Comparison of ENCODE assay signal across 8 mouse cellular contexts in genomic region chr9:20887704-20888385, GRCm38 (mm10). TPM values are rescaled to one million over a fixed set of nuclear protein-coding genes. Genes with fewer than 3 reads are reported as not detected.
A peak's percentile ranks its signal among the peaks of the same experiment; 100 is the strongest.
DNase-seq lines count a peak whose midpoint lies in the region; ATAC-seq and TF ChIP-seq lines count a peak whose summit lies in the region.

Gene Ppan (plus strand): TSS chr9:20888175.

- H3K9me3 ChIP-seq in erythroblast, embryonic 14.5 days (ENCODE audit: control insufficient read depth, low read length) = peaks cover 8% of the 10 kb centered on the region; the same call in 1 of the 2 replicates
- no peaks in the 10 kb centered on the region for H3K9me3 ChIP-seq in heart, embryonic 11.5 days (replicated peaks; ENCODE audit: control insufficient read depth, low read length)
- no peaks in the 10 kb centered on the region for H3K9me3 ChIP-seq in kidney, embryonic 16.5 days (ENCODE audit: low read length)

- peak within 1 kb of the TSS; percentile 98 for H3ac ChIP-seq in C2C12 (ENCODE audit: control insufficient read depth, insufficient read length, low read depth)
- H3ac ChIP-seq in myocyte (ENCODE audit: control insufficient read depth, insufficient read length) = peak within 1 kb of the TSS; percentile 79

- H3K27ac ChIP-seq in heart, embryonic 11.5 days (ENCODE audit: low read depth, low read length) = peak within 1 kb of the TSS; percentile 94
- peak within 1 kb of the TSS; percentile 89 for H3K27ac ChIP-seq in kidney, embryonic 16.5 days (ENCODE audit: low read length)
- peak within 1 kb of the TSS; percentile 14 for H3K27ac ChIP-seq in liver, adult 2 months (replicated peaks; ENCODE audit: insufficient read depth, low read depth, low read length)

- H3K9ac ChIP-seq in heart, embryonic 11.5 days (ENCODE audit: low read depth, low read length) = peak within 1 kb of the TSS; percentile 91
- H3K9ac ChIP-seq in kidney, embryonic 16.5 days (replicated peaks; ENCODE audit: low read length) = peak within 1 kb of the TSS; percentile 92
- H3K9ac ChIP-seq in liver, adult 2 months (ENCODE audit: low read depth, low read length) = peak within 1 kb of the TSS; percentile 83

- H3K36me3 ChIP-seq in C2C12 (ENCODE audit: control insufficient read depth, insufficient read depth) (peaks cover 37% of the 10 kb centered on the region), myocyte (ENCODE audit: control insufficient read depth, insufficient read depth) (peaks cover 25% of the 10 kb centered on the region)
- H3K36me3 ChIP-seq in erythroblast, embryonic 14.5 days (ENCODE audit: control insufficient read depth) = peaks cover 37% of the 10 kb centered on the region
- H3K36me3 ChIP-seq in heart, embryonic 11.5 days (ENCODE audit: control insufficient read depth, insufficient read depth, low read length) = peaks cover 34% of the 10 kb centered on the region
- peaks cover 32% of the 10 kb centered on the region for H3K36me3 ChIP-seq in kidney, embryonic 16.5 days (ENCODE audit: insufficient read depth, low read length)
- peaks cover 10% of the 10 kb centered on the region for H3K36me3 ChIP-seq in liver, adult 2 months (ENCODE audit: control insufficient read depth, insufficient read depth, low read length)
- no peaks in the 10 kb centered on the region; the same call in none of the 2 replicates for H3K36me3 ChIP-seq in splenic B cell, adult 2 months (ENCODE audit: control insufficient read depth, insufficient read depth, low read length, poor library complexity, severe bottlenecking)

- H3K79me3 ChIP-seq in C2C12 (ENCODE audit: low read depth) = peaks cover 22% of the 10 kb centered on the region

- peaks cover 50% of the 10 kb centered on the region for H3K4me1 ChIP-seq in erythroblast, embryonic 14.5 days (ENCODE audit: control insufficient read depth)
- H3K4me1 ChIP-seq in heart, embryonic 11.5 days (ENCODE audit: control insufficient read depth, insufficient read depth, low read length) = no peaks in the 10 kb centered on the region
- H3K4me1 ChIP-seq in kidney, embryonic 16.5 days (ENCODE audit: insufficient read depth, low read length) = peaks cover 7% of the 10 kb centered on the region; the same call in 1 of the 2 replicates
- H3K4me1 ChIP-seq in liver, adult 2 months (ENCODE audit: control insufficient read depth, insufficient read depth, low read length) = peaks cover 3% of the 10 kb centered on the region; the same call in 1 of the 2 replicates

- H3K27me3 ChIP-seq in C2C12 (ENCODE audit: control insufficient read depth, insufficient read depth, insufficient read length) (no peaks in the 10 kb centered on the region), myocyte (ENCODE audit: control insufficient read depth, insufficient read depth, insufficient read length) (no peaks in the 10 kb centered on the region)
- no peaks in the 10 kb centered on the region for H3K27me3 ChIP-seq in erythroblast, embryonic 14.5 days (ENCODE audit: control insufficient read depth)
- H3K27me3 ChIP-seq in heart, embryonic 11.5 days (ENCODE audit: control insufficient read depth, insufficient read depth, low read length) = no peaks in the 10 kb centered on the region
- no peaks in the 10 kb centered on the region for H3K27me3 ChIP-seq in kidney, embryonic 16.5 days (ENCODE audit: insufficient read depth, low read length)
- no peaks in the 10 kb centered on the region for H3K27me3 ChIP-seq in liver, adult 2 months (ENCODE audit: control insufficient read depth, insufficient read depth, low read length)
- no peaks in the 10 kb centered on the region for H3K27me3 ChIP-seq in splenic B cell, adult 2 months (ENCODE audit: control insufficient read depth, insufficient read depth, low read length, poor library complexity, severe bottlenecking)

- TF ChIP-seq CTCF in C2C12 (IDR thresholded peaks at IDR 0.05; ENCODE audit: control insufficient read depth, insufficient read depth, insufficient read length) = no peak
- TF ChIP-seq CTCF in brain, embryonic 14.5 days (IDR thresholded peaks at IDR 0.05; ENCODE audit: borderline replicate concordance, extremely low read depth, insufficient read depth, insufficient read length) = no peak
- TF ChIP-seq CTCF in liver, adult 2 months (IDR thresholded peaks at IDR 0.05; ENCODE audit: low read depth, low read length) = no peak

- peak; percentile 93 for ATAC-seq in heart, embryonic 11.5 days (replicated peaks; ENCODE audit: insufficient number of reproducible peaks, low FRiP score, low TSS enrichment)
- ATAC-seq in kidney, embryonic 16.5 days (ENCODE audit: low FRiP score, low TSS enrichment) = peak; percentile 97

- peak; percentile 68 for TF ChIP-seq POLR2A in brain, embryonic 14.5 days (IDR thresholded peaks at IDR 0.05; ENCODE audit: borderline replicate concordance, extremely low read depth, insufficient read depth, insufficient read length, poor library complexity, severe bottlenecking)
- peak; percentile 79 for TF ChIP-seq POLR2A in liver, adult 2 months (IDR thresholded peaks at IDR 0.05; ENCODE audit: extremely low read depth, insufficient read depth, low read length)
- peak; percentile 97 for TF ChIP-seq POLR2A in myocyte (IDR thresholded peaks at IDR 0.05; ENCODE audit: insufficient read length, low read depth)

- H3K79me2 ChIP-seq in C2C12 (ENCODE audit: control insufficient read depth, insufficient read depth) = peaks cover 37% of the 10 kb centered on the region
- H3K79me2 ChIP-seq in liver, adult 2 months (ENCODE audit: control insufficient read depth, insufficient read depth, low read length) = peaks cover 6% of the 10 kb centered on the region; the same call in 1 of the 2 replicates
- H3K79me2 ChIP-seq in myocyte (ENCODE audit: control insufficient read depth, insufficient read depth) = peaks cover 16% of the 10 kb centered on the region

- under 1% methylated on average over 43 of the region's 43 CpGs for WGBS in heart, embryonic 11.5 days (ENCODE audit: insufficient replicate concordance)
- 0% methylated on average over 43 of the region's 43 CpGs for WGBS in kidney, embryonic 16.5 days
- WGBS in liver, adult 2 months = under 1% methylated on average over 43 of the region's 43 CpGs

- H3K4me2 ChIP-seq in heart, embryonic 11.5 days = peak within 1 kb of the TSS; percentile 91
- H3K4me2 ChIP-seq in kidney, embryonic 16.5 days (replicated peaks; ENCODE audit: low read depth, low read length) = peak within 1 kb of the TSS; percentile 84
- peak within 1 kb of the TSS; percentile 94 for H3K4me2 ChIP-seq in myocyte (ENCODE audit: low read depth)

- peak within 1 kb of the TSS; percentile 90 for H3K4me3 ChIP-seq in C2C12 (ENCODE audit: insufficient read depth, poor library complexity, severe bottlenecking)
- peak within 1 kb of the TSS; percentile 68 for H3K4me3 ChIP-seq in erythroblast, embryonic 14.5 days (replicated peaks)
- peak within 1 kb of the TSS; percentile 94 for H3K4me3 ChIP-seq in heart, embryonic 11.5 days (ENCODE audit: low read depth, low read length)
- H3K4me3 ChIP-seq in kidney, embryonic 16.5 days (ENCODE audit: low read length) = peak within 1 kb of the TSS; percentile 98
- peak within 1 kb of the TSS; percentile 63 for H3K4me3 ChIP-seq in liver, adult 2 months (ENCODE audit: insufficient read depth, low read depth, low read length)
- peak within 1 kb of the TSS; percentile 96 for H3K4me3 ChIP-seq in myocyte

- peak; percentile 99 for DNase-seq in brain, embryonic 14.5 days (ENCODE audit: low read depth)
- peak; percentile 91 for DNase-seq in liver, adult 2 months (ENCODE audit: extremely low read depth, low read depth, low spot score)
- peak; percentile 97 for DNase-seq in splenic B cell, adult 2 months (ENCODE audit: low read depth, low spot score)

TF ChIP-seq in C2C12, 6 proteins besides CTCF, POLR2A, EP300 and RAD21:
- no peak for TF ChIP-seq USF1 (IDR thresholded peaks at IDR 0.05; ENCODE audit: low read depth)
- TF ChIP-seq CEBPB (IDR thresholded peaks at IDR 0.05; ENCODE audit: low read depth) = no peak
- TF ChIP-seq MYOG (IDR thresholded peaks at IDR 0.05; ENCODE audit: control insufficient read depth, extremely low read depth, insufficient read length) = no peak
- peak; percentile 91 for TF ChIP-seq MAX (IDR thresholded peaks at IDR 0.05)

TF ChIP-seq in myocyte, 11 proteins besides CTCF, POLR2A, EP300 and RAD21:
- TF ChIP-seq POLR2AphosphoS2 (IDR thresholded peaks at IDR 0.05; ENCODE audit: insufficient read length, low read depth) (peak; percentile 97), MAX (IDR thresholded peaks at IDR 0.05; ENCODE audit: low read depth) (peak; percentile 54), TCF3 (IDR thresholded peaks at IDR 0.05; ENCODE audit: insufficient read length, low read depth) (no peak)

RNA-seq across cellular contexts. Expression of gene Ppan, which starts in this region (rescaled TPM):
- polyA plus RNA-seq in C2C12 (2012; fragmentation: generic; extraction: Trizol) (88.3 TPM), myocyte (2012; fragmentation: generic; extraction: Trizol) (44.3 TPM)
- polyA plus RNA-seq in brain, embryonic 14.5 days (2012; rRNA removed) = 73.8 and 96.8 TPM in 2 replicates
- polyA plus RNA-seq in erythroblast, embryonic 14.5 days (2012) = 14.9 and 16.4 TPM in 2 replicates
- polyA plus RNA-seq in heart, embryonic 11.5 days (2014; fragmentation: Nextera tagmentation; extraction: Ambion mirVana) = 43.6 and 46.2 TPM in 2 replicates
- 94.3 and 95.3 TPM in 2 replicates for polyA plus RNA-seq in kidney, embryonic 16.5 days (2015; fragmentation: Nextera tagmentation; extraction: Ambion mirVana)
- total RNA-seq in liver, adult 2 months (2014; rRNA removed) = 6.5 and 12.5 TPM in 2 replicates
- 32.6 and 69.6 TPM in 2 replicates for polyA plus RNA-seq in liver, adult 2 months (2012; rRNA removed)

Comparison
In these comparisons a context has a peak if more than half of its experiments do, and no peak if none do; other contexts are left out.
1. Peak in every context shown above with its lines: DNase-seq, ATAC-seq, H3K4me3 ChIP-seq and H3K27ac ChIP-seq.
2. H3K27ac ChIP-seq: peak in every context shown above with its lines; median percentile 94 in heart, embryonic 11.5 days; 89 in kidney, embryonic 16.5 days; 14 in liver, adult 2 months.